Mouse (Mus musculus): ENCODE measurements around the gene Cpe. TPM values are rescaled to one million over a fixed set of nuclear protein-coding genes. Genes with fewer than 3 reads are reported as not detected.

The Cpe gene
- total RNA-seq, 2 experiments from 2014 or later = 223 to 229 TPM

DNA sequence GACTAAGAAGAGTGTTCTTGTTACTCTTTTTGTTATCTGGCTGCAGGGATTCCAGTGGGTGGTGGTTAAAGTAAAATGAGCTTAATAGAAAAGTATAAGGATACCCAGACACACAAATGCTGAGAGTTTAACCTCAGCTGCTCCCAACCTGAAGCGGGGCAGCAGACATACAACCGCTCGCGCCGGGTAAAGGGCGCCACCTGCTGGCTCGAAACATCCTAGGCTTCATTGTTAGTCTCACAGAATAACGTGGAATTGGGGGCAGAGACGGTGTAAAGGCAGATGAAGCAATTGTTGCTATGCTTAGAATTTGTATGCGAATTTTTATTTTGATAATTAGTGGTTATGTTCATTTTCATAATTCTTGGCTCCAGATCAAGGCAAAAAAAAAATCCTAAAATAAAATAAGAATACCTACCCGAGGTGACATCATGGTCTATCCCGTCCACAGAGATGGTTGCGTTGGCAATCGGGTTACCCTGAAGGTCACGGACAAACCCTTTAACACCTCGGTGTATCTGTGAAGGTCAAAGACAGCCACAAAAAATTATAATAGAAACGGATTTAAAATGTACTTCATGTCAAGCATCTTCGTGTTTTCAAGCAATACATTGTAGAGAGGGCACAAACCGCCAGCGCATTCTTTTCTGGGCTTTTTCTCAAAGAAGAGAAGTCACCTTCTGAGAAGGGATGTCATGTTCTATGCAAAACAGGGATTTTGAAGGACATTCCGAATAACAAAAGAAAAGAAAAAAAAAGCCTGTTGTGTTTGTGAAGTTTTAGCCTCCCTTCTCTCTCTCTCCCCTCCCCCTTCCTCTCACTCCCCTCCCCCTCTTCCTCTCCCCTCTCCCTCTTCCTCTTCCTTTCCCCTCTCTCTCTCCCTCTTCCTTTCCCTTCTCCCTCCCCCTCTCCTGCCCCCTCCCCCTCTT, 95.5 kb downstream of the Cpe start:
- intact Hi-C loops (cut with DNase I) = no loop called here

DNA sequence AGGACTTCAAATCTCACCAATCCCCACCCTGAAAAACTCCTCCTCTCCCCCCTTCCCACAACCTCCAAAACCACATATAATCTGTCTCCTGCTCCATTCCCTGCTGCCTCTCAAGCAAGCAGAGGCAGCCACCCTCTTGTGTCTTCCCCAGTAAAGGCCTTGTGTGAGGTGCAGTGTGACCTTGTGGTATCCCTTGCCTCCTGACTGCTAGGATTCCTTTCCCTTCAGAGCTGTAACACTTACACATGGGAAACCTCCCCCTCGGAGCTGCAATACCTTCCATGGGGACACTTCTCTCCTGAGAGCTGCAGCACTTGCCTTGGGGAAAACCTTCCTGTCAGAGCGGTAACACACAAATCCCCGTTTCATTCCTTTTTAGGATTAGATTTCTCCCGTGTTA, 96.5 kb downstream of the Cpe start:
- intact Hi-C loops (cut with DNase I) = no loop called here

More for the DNA sequence above, 95.5 kb downstream of the Cpe start:
- peak; percentile 55 to 58 for DNase-seq

DNA sequence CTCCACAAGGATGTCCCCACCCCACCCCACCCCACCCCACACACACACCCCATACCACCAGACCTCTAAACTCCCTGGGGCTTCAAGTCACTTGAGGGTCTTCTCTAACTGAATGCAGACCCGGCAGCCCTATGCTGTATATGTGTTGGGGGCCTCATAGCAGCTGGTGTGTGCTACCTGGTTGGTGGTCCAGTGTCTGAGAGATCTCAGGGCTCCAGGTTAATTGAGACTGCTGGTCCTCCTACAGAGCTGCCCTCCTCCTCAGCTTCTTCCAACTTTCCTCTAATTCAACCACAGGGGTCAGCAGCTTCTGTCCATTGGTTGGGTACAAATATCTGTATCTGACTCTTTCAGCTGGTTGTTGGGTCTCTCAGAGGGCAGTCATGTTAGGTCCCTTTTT, 102.4 kb downstream of the Cpe start:
- DNase-seq = no peak
- intact Hi-C loops (cut with DNase I) = no loop called here

More for the DNA sequence above, 96.5 kb downstream of the Cpe start:
- DNase-seq = no peak

DNA sequence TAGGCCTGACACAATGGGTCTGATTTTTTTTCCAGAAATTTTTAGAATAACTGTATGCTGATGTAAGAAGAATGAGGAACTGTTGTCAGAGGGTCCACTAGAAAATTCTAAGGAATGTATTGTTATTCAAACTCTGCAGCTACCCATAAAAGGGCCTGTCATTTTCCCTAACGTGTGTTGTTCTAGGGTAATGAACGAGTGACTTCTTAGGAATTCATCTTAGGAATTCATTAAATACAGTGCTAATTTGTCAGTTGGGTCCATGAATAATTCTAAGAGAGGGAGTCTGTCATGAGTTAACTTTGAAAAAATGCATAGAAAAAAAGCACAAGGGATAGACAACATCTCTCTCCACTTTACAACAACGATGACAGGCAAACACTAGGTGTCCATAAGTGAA, 110.0 kb downstream of the Cpe start:
- intact Hi-C loops (cut with DNase I) = no loop called here

DNA sequence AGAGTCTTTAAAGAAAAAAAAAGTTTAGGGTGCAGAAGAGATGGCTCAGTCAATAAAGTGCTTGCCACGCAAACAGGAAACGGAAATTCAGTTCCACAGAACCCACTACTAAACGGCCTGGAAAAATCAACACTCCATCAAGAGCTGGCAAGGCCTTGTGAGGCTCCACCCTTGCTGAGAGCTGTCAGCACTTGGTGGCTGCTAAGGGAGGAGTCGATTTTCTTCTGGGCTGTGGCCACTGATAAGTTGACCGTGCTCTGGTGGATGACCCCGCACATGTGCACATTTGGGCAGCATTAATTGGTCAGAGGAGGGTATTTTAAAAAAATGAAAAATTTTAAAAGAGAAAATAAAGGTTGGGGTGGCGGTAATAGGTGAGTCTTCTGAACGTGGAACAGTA, 114.6 kb downstream of the Cpe start:
- intact Hi-C loops (cut with DNase I) = no loop called here
- no peak for DNase-seq

More for the DNA sequence above, 110.0 kb downstream of the Cpe start:
- no peak for DNase-seq

DNA sequence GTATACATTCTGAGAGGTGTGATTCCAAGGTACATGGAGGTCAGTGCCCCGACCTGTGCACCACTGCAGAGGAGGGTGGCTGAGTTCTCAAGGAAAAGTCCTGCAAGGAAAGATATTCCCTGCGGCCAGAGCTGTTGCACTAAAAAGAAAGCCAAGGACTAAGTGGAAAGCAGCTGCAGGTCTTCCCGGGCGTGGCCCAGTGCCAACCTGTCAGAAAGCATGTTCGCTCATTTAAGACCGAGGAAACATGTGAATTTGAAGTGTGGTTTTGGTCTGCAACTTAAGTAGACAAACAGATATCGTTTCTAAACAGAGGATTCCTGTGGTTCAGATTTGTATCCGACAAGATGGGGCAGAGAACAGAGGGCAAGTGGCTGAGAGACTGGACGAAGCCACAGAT, 117.9 kb downstream of the Cpe start:
- intact Hi-C loops (cut with DNase I) = no loop called here
- no peak for DNase-seq

DNA sequence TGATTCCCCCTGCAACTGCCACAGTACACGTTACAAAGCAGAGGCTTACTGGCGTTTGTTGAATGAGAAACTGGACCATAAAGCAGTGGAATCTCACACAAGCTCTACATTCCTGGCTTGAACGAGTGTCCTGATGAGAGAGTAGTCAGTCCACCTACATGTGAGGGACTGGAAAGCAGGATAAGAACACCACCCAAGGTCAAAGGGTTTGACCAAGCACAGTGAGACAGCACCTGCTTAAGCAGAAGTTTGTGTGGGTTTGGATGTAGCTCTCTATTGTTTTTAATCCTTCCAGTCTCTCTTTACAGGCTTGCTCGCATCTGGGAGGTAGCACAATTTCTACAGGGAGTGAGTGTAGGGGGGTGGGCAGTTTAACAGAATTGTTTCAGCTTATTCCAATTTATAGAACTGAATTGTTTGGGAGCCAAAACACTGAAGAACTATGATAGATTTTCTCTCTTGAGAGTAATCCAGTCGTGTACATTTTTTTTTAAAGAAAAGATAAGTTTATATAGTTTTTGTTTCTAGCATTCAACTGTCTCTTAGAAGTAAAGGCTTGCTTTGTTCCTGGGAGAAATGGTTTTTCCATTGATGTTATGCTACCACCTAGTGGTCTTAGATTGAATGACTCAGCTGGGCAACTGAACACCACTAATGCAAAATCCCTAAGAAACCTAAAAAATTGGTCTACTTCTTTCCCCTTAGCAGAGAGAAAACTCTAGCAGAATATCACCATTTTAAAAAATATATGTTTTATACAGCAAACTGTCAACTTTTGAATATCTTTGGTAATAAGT, 144.6 kb downstream of the Cpe start:
- no peak for DNase-seq
- intact Hi-C loops (cut with DNase I) = loop anchor here (5.0 kb wide), 1 partner anchor 526 kb away; no protein-coding TSS in a partner anchor

DNA sequence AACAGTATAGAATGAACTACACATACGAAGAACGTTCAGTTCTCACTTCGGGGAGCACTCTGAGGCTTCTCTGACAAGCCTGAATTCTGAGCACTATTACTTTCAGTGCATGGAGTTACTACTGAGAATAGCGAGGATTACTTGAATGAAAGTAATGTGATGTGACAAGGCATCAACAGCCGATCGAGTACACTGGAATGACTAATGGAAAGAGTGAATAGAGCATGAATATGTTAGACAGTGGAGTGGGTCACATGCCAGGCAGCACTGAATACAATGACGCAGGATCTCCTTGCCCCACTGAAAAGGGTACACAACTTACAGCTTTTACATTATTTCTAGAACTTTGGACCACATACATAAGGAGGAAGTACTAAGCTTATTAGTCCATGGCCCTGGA, 149.4 kb downstream of the Cpe start:
- intact Hi-C loops (cut with DNase I) = no loop called here
- no peak for DNase-seq

Other genes with a start within 250 kb of the Cpe start
- 1 to 10 TPM; 2.2 to 2.9 TPM for gene Msmo1, start 40.7 kb upstream of the Cpe start, total RNA-seq (2021)
- gene Klhl2, start 157.0 kb upstream of the Cpe start, total RNA-seq (2021) = 1 to 10 TPM; 4.8 to 8.3 TPM

All from gastrocnemius, postnatal 36 days (tissue).